In genomic region chr6:53401364-53401763, GRCm38 (mm10) we compare ENCODE assay signal across 24 mouse cellular contexts.
"Had no signal": no experiment of that assay in that cellular context is flagged by ENCODE, and none has a peak within 500 bp of the region (broad histone marks: within the 10 kb centered on the region; RNA-seq: fewer than 3 reads in every experiment).

No protein-coding gene starts in this region.

- H3K4me3 ChIP-seq: heart, adult 2 months; heart, embryonic 10.5 days; heart, embryonic 12.5 days; hindbrain, embryonic 10.5 days; hindbrain, embryonic 12.5 days; intestine, embryonic 15.5 days; liver, embryonic 13.5 days; liver, embryonic 15.5 days had no signal

- ATAC-seq: hindbrain, embryonic 16.5 days; intestine, embryonic 15.5 days; intestine, postnatal 0 days had no signal

- H3K9me3 ChIP-seq: heart, embryonic 10.5 days; heart, embryonic 12.5 days; hindbrain, embryonic 10.5 days; hindbrain, embryonic 12.5 days; intestine, embryonic 15.5 days; liver, embryonic 13.5 days; liver, embryonic 15.5 days had no signal

- H3K9ac ChIP-seq: heart, embryonic 12.5 days; hindbrain, embryonic 12.5 days; hindbrain, embryonic 14.5 days; intestine, embryonic 15.5 days; liver, embryonic 13.5 days; liver, embryonic 15.5 days had no signal

- H3K27me3 ChIP-seq: heart, embryonic 12.5 days; hindbrain, embryonic 12.5 days; intestine, embryonic 15.5 days; liver, embryonic 13.5 days; liver, embryonic 15.5 days had no signal

- H3K36me3 ChIP-seq: hindbrain, embryonic 10.5 days; hindbrain, embryonic 12.5 days; intestine, embryonic 15.5 days; liver, embryonic 13.5 days; liver, embryonic 15.5 days had no signal

- H3K4me2 ChIP-seq: heart, embryonic 12.5 days; hindbrain, embryonic 12.5 days; hindbrain, embryonic 14.5 days; intestine, embryonic 15.5 days; liver, embryonic 11.5 days; liver, embryonic 13.5 days; liver, embryonic 15.5 days had no signal

- H3K27ac ChIP-seq: heart, adult 2 months; heart, embryonic 10.5 days; hindbrain, embryonic 10.5 days; hindbrain, embryonic 12.5 days; hindbrain, embryonic 14.5 days; intestine, embryonic 15.5 days; liver, embryonic 13.5 days; liver, embryonic 15.5 days had no signal

- H3K4me1 ChIP-seq: intestine, embryonic 15.5 days; liver, embryonic 13.5 days; liver, embryonic 15.5 days had no signal

- DNase-seq: gastrocnemius, postnatal 14 days; heart, adult 2 months; heart, postnatal 10 days; heart, postnatal 4 days; kidney, adult 18-20 months; kidney, adult 8-10 months; kidney, postnatal 10 days; kidney, postnatal 25 days; kidney, postnatal 4 days; layer of hippocampus, adult 9-11 months; layer of hippocampus, postnatal 36 days; left cerebral cortex, postnatal 4 days; liver; liver, embryonic 13.5 days had no signal
